8 mouse cellular contexts compared by ENCODE assay signal in genomic region chr4:107701116-107701515, GRCm38 (mm10). TPM values are rescaled to one million over a fixed set of nuclear protein-coding genes. Genes with fewer than 3 reads are reported as not detected.
DNase-seq lines count a peak whose midpoint lies in the region; ATAC-seq and TF ChIP-seq lines count a peak whose summit lies in the region.

No protein-coding gene starts in this region.

- H3K4me1 ChIP-seq in midbrain, embryonic 10.5 days = no peaks in the 10 kb centered on the region
- H3K4me1 ChIP-seq in midbrain, embryonic 13.5 days (replicated peaks) = peaks cover 7% of the 10 kb centered on the region; the same call in 1 of the 2 replicates
- no peaks in the 10 kb centered on the region for H3K4me1 ChIP-seq in hindbrain, postnatal 0 days (ENCODE audit: insufficient read depth, low read length)
- no peaks in the 10 kb centered on the region for H3K4me1 ChIP-seq in limb, embryonic 14.5 days (ENCODE audit: control insufficient read depth, insufficient read depth, low read length)
- no peaks in the 10 kb centered on the region for H3K4me1 ChIP-seq in small intestine, adult 2 months (ENCODE audit: control insufficient read depth, insufficient read depth, insufficient read length, low read length)

- DNase-seq in CD4-positive, CD25-positive, alpha-beta regulatory T cell, adult 2 months (ENCODE audit: low read depth, low spot score) = peak; percentile 30
- peak; percentile 69 for DNase-seq in midbrain, embryonic 10.5 days (ENCODE audit: low spot score)
- DNase-seq in cerebellum, postnatal 25 days = peak; percentile 37 to 69
- peak; percentile 80 for DNase-seq in hindbrain, postnatal 0 days (ENCODE audit: low spot score)
- peak; percentile 78 for DNase-seq in limb, embryonic 14.5 days (ENCODE audit: low spot score)

- TF ChIP-seq CTCF in hindbrain, postnatal 0 days (IDR thresholded peaks at IDR 0.05; ENCODE audit: low read depth) = peak; percentile 72
- peak; percentile 59; the same call in 1 of the 2 replicates for TF ChIP-seq CTCF in small intestine, adult 2 months (IDR thresholded peaks at IDR 0.05; ENCODE audit: extremely low read depth, insufficient read length, insufficient replicate concordance, low read depth, low read length)

- H3K9me3 ChIP-seq in midbrain, embryonic 10.5 days (replicated peaks) = no peaks in the 10 kb centered on the region
- no peaks in the 10 kb centered on the region for H3K9me3 ChIP-seq in midbrain, embryonic 13.5 days
- H3K9me3 ChIP-seq in hindbrain, postnatal 0 days (ENCODE audit: low read length) = no peaks in the 10 kb centered on the region
- H3K9me3 ChIP-seq in limb, embryonic 14.5 days (ENCODE audit: control insufficient read depth, low read length) = no peaks in the 10 kb centered on the region

- no peak overlapping the region for H3K9ac ChIP-seq in midbrain, embryonic 13.5 days (replicated peaks)
- no peak overlapping the region for H3K9ac ChIP-seq in hindbrain, postnatal 0 days (replicated peaks; ENCODE audit: low read length)
- H3K9ac ChIP-seq in limb, embryonic 14.5 days (ENCODE audit: low read depth, low read length, severe bottlenecking) = no peak overlapping the region

- no peak overlapping the region for H3K27ac ChIP-seq in midbrain, embryonic 10.5 days (replicated peaks)
- no peak overlapping the region for H3K27ac ChIP-seq in midbrain, embryonic 13.5 days
- H3K27ac ChIP-seq in hindbrain, postnatal 0 days = no peak overlapping the region
- H3K27ac ChIP-seq in limb, embryonic 14.5 days (replicated peaks; ENCODE audit: low read depth, low read length) = no peak overlapping the region
- H3K27ac ChIP-seq in small intestine, adult 2 months (ENCODE audit: insufficient read depth, low read depth, low read length) = no peak overlapping the region

- no peaks in the 10 kb centered on the region for H3K36me3 ChIP-seq in midbrain, embryonic 10.5 days
- no peaks in the 10 kb centered on the region for H3K36me3 ChIP-seq in midbrain, embryonic 13.5 days
- no peaks in the 10 kb centered on the region for H3K36me3 ChIP-seq in hindbrain, postnatal 0 days (ENCODE audit: insufficient read depth, low read length)
- no peaks in the 10 kb centered on the region for H3K36me3 ChIP-seq in limb, embryonic 14.5 days (ENCODE audit: control insufficient read depth, insufficient read depth, low read length)
- H3K36me3 ChIP-seq in small intestine, adult 2 months (ENCODE audit: control insufficient read depth, insufficient read depth, low read length) = no peaks in the 10 kb centered on the region

- no peak overlapping the region for H3K4me3 ChIP-seq in midbrain, embryonic 10.5 days
- no peak overlapping the region for H3K4me3 ChIP-seq in midbrain, embryonic 13.5 days (replicated peaks)
- no peak overlapping the region for H3K4me3 ChIP-seq in hindbrain, postnatal 0 days (ENCODE audit: low read length)
- no peak overlapping the region for H3K4me3 ChIP-seq in limb, embryonic 14.5 days (replicated peaks; ENCODE audit: low read length)
- no peak overlapping the region for H3K4me3 ChIP-seq in small intestine, adult 2 months (ENCODE audit: low read depth, low read length)

- ATAC-seq in CD4-positive, CD25-positive, alpha-beta regulatory T cell, adult 4 months = no peak
- ATAC-seq in midbrain, embryonic 13.5 days = no peak; the same call in 1 of the 2 replicates
- ATAC-seq in hindbrain, postnatal 0 days = no peak
- no peak for ATAC-seq in limb, embryonic 14.5 days (ENCODE audit: low FRiP score, low read depth)

- H3K27me3 ChIP-seq in midbrain, embryonic 10.5 days (ENCODE audit: low read depth, poor library complexity, severe bottlenecking) = no peaks in the 10 kb centered on the region; the same call in 1 of the 2 replicates
- no peaks in the 10 kb centered on the region for H3K27me3 ChIP-seq in midbrain, embryonic 13.5 days
- no peaks in the 10 kb centered on the region for H3K27me3 ChIP-seq in hindbrain, postnatal 0 days (ENCODE audit: insufficient read depth, low read length)
- H3K27me3 ChIP-seq in limb, embryonic 14.5 days (ENCODE audit: control insufficient read depth, insufficient read depth, low read length) = no peaks in the 10 kb centered on the region
- H3K27me3 ChIP-seq in small intestine, adult 2 months (ENCODE audit: control insufficient read depth, insufficient read depth, low read length) = no peaks in the 10 kb centered on the region; the same call in none of the 2 replicates

- no peak overlapping the region for H3K4me2 ChIP-seq in midbrain, embryonic 13.5 days (replicated peaks)
- no peak overlapping the region for H3K4me2 ChIP-seq in hindbrain, postnatal 0 days (ENCODE audit: low read depth, low read length)
- no peak overlapping the region for H3K4me2 ChIP-seq in limb, embryonic 14.5 days (replicated peaks; ENCODE audit: low read depth, low read length, severe bottlenecking)

- WGBS in midbrain, embryonic 10.5 days = 35% methylated on average over 11 of the region's 11 CpGs
- WGBS in midbrain, embryonic 13.5 days = 28% methylated on average over 11 of the region's 11 CpGs
- WGBS in hindbrain, postnatal 0 days = 31% methylated on average over 11 of the region's 11 CpGs
- 31% methylated on average over 11 of the region's 11 CpGs for WGBS in limb, embryonic 14.5 days
- WGBS in small intestine, adult 2 months = 32% methylated on average over 11 of the region's 11 CpGs

- TF ChIP-seq POLR2A in limb, embryonic 14.5 days (IDR thresholded peaks at IDR 0.05; ENCODE audit: borderline replicate concordance, extremely low read depth, insufficient read depth, insufficient read length) = no peak
- no peak for TF ChIP-seq POLR2A in small intestine, adult 2 months (IDR thresholded peaks at IDR 0.05; ENCODE audit: low read depth, low read length)

RNA-seq across cellular contexts. Expression of gene Dmrtb1, which starts 17.1 kb away (rescaled TPM):
- not detected for polyA plus RNA-seq in CD4-positive, CD25-positive, alpha-beta regulatory T cell, adult 4 months (2017; shearing (Covaris generic))
- 7.7 and 15.9 TPM in 2 replicates for polyA plus RNA-seq in midbrain, embryonic 10.5 days (2016; fragmentation: Nextera tagmentation; extraction: Ambion mirVana)
- 79.2 and 91.8 TPM in 2 replicates for polyA plus RNA-seq in midbrain, embryonic 13.5 days (2015; fragmentation: Nextera tagmentation; extraction: Ambion mirVana)
- total RNA-seq in hindbrain, postnatal 0 days (2014; rRNA removed) = 4.5 and 8.1 TPM in 2 replicates
- 9.6 and 12.2 TPM in 2 replicates for polyA plus RNA-seq in hindbrain, postnatal 0 days (2015; fragmentation: Nextera tagmentation; extraction: Ambion mirVana)
- polyA plus RNA-seq in limb, embryonic 14.5 days (2012; rRNA removed) = 0.15 and 0.23 TPM in 2 replicates
- 0.15 and 0.18 TPM in 2 replicates for polyA plus RNA-seq in limb, embryonic 14.5 days (2014; fragmentation: Nextera tagmentation; extraction: Ambion mirVana)
- polyA plus RNA-seq in small intestine, adult 2 months (2012; rRNA removed) = not detected in 2 replicates

Comparison
In these comparisons a context has a peak if more than half of its experiments do, and no peak if none do; other contexts are left out.
1. DNase-seq: peak in every context shown above with its lines; median percentile 80 in hindbrain, postnatal 0 days; 78 in limb, embryonic 14.5 days; 69 in midbrain, embryonic 10.5 days; 53 in cerebellum, postnatal 25 days; 30 in CD4-positive, CD25-positive, alpha-beta regulatory T cell, adult 2 months.